Mouse (Mus musculus) T-helper 2 cell (primary cell): ENCODE data around the gene Ephx3.

Experiments used
- in situ Hi-C: fragments of 300-600 bp; cut with MboI, MseI; formaldehyde crosslinking; loops from one replicate; pipeline ENCODE4 v1.15.1; 2025; ENCODE audit warnings: high pct_unique_total_duplicates

The Ephx3 gene

GRCm38 (mm10) chr17:32173166-32173565, 16.2 kb downstream of the Ephx3 start:
- in situ Hi-C loops = no loop called here

- in situ Hi-C loops = no loop called here
These were observed 16.9 kb downstream of the Ephx3 start for GRCm38 (mm10) chr17:32172485-32172884.

GRCm38 (mm10) chr17:32169518-32170225, 19.7 kb downstream of the Ephx3 start:
- in situ Hi-C loops = no loop called here

DNA sequence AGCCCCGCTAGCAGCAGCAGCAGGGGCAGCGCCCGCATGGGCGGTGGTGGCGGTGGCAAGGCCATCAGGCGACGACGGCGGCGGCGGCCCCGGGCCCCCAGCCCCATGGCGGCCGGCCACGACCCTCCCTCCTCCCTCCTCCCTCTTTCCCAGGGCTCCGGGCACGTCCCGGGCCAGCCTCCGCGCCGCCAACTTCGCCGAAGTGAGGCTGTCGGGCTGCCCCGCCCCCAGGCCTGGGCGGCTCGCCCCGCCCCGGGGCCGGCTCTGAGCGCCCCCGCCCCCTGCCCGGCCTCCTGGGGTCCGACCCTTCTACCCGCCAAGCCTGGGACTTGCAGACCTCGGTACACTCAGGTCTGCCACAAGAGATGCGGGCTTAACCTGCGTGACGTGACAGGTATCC, 22.7 kb downstream of the Ephx3 start, which contains the start of gene Notch3:
Gene Notch3, minus strand, starts transcription at position 166 of the 400 bp plus-strand sequence.
- in situ Hi-C loops = no loop called here

DNA sequence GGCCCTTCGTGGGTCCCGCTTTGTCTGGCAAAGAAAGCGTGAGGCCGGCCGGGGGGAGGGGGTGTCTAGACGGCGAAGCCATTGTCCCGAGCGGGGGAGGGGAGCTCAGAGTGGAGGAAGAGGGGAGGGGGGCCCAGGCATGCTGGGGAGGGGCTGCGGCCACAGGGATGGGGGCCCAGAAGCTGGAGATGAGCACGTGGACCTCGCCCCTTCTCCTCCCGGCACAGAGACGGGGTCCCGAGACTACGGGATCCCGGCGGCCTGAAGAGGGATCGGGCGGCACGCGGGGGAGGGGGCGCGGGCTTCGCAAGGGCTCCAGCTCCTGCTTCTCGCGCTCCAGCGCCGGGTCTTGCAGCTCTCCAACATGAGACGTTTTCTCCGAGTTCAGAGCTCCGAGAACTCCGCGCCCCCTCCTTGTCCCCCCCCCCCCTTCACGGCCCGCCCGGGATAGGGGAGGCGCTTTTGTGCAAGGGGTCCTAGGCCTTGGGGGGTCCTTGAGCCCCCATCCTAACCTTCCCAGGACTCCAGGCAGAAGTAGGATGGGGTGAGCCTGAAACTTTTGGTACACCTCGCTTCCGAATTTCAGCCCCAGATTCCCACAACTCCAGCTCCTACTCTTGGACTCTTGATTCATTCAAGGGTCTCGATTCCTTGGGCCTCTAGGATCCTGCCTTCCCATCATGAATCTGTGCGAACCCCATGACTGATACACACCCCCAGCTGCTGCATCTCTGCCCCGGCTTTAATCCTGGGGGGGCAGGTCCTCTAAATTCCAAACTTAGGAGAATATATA, 23.4 kb downstream of the Ephx3 start:
- in situ Hi-C loops = no loop called here

DNA sequence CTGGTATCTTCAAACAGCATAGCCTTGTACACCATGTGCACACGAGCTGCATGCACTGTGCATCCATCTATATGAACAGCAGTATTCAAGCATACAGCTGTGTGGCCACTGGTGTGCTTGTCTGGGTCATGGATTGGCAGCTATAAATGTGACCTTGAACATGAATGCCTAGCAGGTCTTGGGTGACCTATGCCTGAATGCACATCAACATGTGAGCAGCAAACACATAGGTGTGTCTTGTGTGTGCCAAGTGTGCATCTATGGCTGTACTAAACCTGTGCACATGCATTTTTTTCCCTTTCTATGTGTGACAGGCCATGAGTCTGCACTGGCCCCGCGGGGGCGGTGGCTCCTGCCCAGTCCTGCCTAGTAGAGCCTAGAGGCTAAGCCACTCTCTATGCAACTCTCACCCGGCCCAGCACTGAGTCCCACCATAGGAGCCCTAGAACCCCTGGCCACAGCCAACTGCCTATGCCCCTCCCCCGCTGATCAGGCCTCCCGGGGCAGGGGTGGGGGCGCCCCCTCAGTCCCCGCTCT, 24.0 kb downstream of the Ephx3 start:
- in situ Hi-C loops = no loop called here

DNA sequence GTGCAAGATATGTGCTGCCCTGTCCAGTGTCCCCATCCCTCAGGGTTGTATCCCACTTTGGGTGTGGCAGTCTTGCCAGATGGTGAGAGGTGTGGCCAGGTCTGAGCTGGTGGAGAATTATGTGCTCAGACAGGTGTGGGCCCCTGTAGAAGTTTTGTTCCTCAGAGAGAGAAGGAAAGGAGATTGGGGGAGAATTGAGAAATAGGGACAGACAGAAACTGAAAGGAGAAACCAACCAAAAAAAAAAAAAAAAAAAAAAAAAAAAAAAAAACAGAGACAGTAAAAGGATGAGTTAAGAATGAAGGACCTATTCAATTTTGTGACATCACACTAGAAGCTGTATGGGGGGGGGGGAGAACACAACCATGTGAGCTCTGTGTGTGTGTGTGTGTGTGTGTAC, 24.6 kb downstream of the Ephx3 start:
- in situ Hi-C loops = no loop called here

DNA sequence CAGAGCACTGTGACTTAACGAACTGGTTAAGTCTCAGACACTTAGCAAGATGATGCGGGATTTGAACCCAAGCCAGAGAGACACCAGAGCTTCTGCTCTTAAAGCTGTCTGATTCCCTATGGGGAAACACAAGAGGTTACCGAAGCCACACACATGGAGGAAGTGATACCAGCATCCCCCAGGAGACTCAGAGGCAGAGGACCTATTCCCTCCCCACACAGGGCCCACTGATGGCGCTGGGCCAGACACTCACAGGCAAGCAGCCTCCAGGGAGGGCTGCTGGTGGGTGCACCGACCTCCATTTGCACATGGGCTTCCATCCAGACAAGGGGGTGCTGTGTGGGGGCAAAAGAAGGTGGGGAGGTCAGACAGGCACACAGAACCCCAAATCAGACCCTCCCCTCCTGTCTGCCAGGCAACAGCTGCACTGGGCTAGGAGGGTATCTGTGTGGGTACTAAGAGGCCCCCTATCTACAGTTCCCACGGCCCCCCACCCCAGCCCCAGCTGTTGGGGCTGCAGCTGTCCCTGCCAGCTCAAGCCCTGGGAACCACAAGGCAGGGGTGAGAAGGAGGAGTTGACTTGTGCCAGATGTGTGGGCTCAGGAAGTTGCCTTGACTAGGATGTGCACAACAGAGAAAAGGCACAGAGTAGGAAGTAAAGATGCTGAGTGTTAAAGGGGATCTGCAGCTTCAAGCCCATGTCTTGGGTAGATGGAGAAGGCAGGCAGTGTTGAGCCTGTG, 25.3 kb downstream of the Ephx3 start:
- in situ Hi-C loops = no loop called here

DNA sequence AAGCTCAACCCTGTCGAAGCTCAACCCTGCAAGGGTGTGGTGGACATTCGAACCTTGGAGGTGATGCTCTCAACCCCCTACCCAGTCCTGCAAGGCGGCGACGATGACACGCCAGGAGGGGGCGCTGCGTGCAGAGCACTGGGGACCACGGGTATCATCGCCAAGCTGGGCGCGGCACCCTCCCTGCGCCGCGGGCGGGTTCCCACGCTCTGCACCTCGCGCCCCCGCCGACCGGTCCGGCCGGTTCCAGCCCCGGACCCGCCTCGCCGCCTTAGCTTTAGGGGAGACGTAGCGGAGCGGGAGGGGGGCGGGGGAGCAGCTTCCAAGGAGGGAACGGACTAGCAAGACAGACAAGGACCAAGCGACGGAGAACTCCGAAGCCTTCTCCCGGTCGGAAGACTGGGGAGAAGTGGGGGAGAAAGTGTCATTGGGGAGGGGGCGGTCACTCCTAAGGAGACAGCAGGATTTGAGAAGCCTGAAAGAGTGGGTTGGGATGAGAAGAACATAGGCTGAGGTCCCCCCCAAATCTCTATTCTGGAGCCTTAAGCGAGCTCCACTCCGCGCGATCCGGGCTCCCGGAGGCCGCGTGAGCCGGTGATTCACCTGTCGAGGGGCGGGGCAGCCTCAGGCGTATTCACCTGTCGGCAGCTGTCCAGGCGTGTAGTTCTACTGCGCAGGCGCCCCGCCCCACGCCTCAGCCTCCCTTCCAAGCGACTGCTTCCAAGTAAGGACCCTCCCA, 27.1 kb downstream of the Ephx3 start:
- in situ Hi-C loops = no loop called here

DNA sequence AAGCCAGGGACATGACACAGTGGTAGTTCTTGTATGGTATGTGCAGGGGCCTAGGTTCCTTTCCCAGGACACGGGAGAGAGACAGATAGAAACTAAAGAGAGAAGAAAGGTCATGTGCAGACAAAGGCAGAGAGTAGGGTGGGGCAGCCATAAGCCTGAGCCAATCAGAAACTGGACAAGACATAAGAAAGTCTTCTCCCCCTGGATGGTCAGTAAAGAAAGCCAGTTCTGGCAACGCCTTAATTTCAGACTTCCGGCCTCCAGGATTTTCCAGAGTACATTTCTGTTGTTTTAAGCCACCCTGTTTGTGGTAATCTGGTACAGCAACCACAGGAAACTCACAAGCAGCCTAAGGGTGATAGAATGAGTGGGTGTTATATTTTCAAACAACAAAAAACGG, 28.5 kb downstream of the Ephx3 start:
- in situ Hi-C loops = no loop called here

DNA sequence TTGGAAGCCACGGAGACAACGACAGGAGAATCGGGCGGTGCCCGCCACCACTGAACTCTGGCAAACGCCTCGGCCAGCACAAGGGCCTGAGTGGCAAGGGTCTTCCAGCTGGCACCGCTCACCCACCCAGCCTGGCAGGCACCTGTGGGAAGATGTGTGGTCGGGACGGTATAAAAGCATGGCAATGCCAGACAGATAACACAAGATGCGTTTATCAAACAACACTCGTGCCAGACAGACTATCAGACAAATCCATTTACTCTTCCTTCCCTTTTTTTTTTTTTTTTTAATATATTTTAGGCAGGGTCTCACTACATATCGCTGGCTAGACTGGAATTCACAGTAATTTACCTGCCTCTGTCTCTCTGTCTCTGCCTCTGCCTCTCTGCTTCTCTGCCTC, 30.5 kb downstream of the Ephx3 start:
- in situ Hi-C loops = no loop called here

DNA sequence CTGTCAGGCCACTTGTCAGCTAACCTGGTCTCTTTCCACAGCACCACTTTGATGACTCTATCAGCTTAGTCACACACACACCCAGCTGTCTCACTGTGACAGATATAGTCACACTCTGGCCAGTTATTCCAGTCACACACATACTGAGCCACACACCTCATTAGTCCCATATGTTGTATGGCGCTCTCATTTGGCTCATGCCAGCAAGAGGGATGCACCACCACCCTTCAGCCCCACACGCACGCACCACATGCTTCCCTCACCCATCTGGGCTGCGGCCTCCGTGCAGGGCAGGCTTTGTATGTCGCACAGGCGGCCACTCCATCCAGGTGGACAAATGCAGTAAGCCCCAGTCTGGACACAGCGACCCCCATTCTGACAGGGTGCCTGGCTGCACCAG, 42.6 kb downstream of the Ephx3 start:
- in situ Hi-C loops = no loop called here

DNA sequence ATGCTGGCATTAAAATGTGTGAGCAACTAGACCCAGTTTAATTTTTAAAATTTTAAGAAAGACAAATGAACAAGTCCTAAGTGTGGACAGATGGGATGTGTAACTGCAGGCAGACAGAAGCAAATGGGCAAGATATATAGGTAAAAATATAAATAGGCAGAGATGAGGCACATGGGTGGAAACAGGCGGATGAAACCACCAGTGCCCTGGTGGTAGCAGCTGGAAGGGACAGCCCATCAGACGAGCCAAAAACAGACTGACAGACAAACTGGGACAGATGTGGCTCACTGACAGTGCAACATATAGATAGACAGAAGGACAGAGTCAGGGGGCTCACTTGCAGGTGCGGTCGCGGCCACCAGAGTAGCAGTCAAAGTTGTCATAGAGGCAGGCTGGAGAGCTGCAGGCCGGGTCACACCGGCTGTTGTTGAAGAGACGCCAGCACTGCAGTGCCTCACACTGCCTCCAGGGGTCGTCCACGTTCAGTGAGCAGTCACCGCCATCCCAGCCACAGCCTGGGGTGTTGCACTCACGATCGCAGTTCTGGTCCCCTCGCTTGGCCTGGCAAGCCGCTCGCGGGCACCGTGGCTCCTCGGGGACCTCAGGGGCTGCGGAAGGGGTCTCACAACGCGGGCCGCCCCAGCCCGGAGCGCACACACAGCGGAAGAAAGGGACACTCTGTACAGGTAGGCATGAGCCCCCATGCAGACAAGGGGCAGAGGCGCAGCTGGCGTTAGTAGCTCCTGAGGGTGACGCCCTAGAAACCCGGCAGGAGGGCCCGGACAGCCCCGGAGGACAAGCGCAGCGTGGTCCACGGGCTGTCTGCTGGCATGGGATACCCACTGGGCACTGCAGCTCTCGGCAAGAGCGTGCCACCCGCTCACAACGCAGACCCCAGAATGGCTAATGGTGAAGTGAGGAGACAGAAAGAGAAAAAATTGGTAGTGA, 46.2 kb downstream of the Ephx3 start:
- in situ Hi-C loops = no loop called here

- in situ Hi-C loops = no loop called here
These were observed 47.1 kb downstream of the Ephx3 start for GRCm38 (mm10) chr17:32142234-32142633.
